Mouse (Mus musculus): ENCODE measurements around the gene Pds5b.
"Not testable (repeated sequence)": the region's sequence is repeated elsewhere in the genome, so short reads cannot be mapped to it uniquely, and the experiment has no call there.

Pds5b gene

DNA sequence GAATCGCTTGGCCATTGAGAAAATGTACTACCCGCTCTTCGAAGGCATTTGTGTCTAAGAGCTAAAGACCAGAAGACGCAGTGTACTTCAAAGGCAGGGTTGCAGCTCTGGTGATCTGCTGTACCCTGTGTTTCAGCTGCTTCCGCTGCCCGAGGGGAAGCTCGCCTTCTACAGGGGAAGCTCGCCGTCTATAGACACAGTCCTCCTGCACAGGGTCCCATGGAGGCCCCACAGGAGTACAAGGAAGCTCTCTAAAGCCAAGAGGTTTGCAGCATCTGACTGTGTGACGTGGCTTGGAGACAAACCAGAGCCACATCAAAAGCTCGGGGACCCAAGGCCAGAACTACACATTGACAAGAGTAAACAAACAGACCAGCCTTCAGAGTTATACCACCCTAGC, 167.1 kb downstream of the Pds5b start:
- CTCF ChIA-PET, result interaction anchor here (0.7 to 2.3 kb wide), 10 partner anchors 12 to 355 kb away, joined by 3 to 11 read pairs (median 3); partner anchors contain the start of gene Pds5b (in 2 of the 4)
- POLR2A ChIA-PET, result interaction anchor here in 3 of 4 experiments (0.6 to 2.8 kb wide), 27 partner anchors 8 to 758 kb away, joined by 3 to 16 read pairs (median 4); partner anchors contain the start of genes N4bp2l2 (in 1 of the 3) and Pds5b (in 1 of the 3)

DNA sequence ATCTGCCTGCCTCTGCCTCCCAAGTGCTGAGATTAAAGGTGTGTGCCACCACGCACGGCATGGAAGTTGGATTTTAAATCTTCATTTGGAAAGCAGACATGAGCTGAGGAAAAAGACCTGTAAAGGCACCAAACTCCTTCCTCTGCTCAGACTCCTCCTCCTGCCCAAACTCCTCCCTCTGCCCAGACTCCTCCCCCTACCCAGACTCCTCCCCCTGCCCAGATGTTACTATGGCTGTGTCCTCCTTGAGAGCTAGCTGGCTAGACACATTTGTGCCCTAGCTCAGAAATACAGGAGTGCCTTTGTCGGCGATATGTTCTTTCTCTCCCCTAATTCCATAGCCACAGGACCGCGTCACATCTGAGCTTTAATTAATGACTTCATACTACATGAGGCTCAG, 172.4 kb downstream of the Pds5b start:
- ChIA-PET CTCF (interaction anchor here in 1 of 4 experiments (0.6 kb wide), 1 partner anchor 984 kb away, joined by 3 read pairs; no protein-coding TSS in a partner anchor), POLR2A (interaction anchor here in 1 of 4 experiments (0.6 to 1.7 kb wide), 3 partner anchors 15 to 320 kb away, joined by 3 to 6 read pairs (median 3); no protein-coding TSS in a partner anchor)

DNA sequence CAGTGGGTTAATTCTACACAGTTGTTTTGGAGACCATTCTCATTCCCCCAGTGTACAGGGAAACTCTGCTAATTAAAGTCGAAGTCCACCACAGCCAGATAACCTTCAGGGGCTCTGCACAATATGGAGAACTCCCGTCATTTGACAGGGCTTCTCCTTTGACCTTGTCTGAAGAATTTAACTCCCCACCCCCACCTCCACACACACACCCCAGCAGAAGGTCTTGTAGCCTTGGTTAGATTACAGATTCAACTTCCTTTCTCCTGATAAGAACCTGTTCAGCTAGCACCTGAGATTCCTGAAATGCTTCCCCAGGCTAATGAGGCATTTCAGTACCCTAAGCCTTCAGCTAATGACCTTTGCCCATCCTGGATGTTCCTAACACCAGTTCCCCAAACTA, 177.3 kb downstream of the Pds5b start:
- ChIA-PET POLR2A (interaction anchor here (0.6 to 3.3 kb wide), 5 partner anchors 11 to 260 kb away, joined by 3 to 16 read pairs (median 4); no protein-coding TSS in a partner anchor), CTCF (no interaction called here)

DNA sequence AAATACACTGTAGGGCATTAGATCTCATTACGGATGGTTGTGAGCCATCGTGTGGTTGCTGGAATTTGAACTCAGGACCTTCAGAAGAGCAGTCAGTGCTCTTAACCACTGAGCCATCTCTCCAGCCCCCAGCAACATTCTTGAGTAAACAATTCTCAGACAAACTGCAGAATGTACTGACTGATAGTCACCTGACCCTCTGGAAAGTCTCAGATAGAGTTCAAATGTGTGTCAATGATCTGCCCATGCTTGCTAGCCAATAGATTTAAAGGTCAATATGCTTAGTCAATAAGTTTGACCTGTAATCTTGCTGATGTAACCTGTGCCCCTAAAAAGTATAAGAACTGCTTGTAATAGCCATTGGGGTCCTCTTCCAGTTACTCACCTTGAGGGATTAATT, 178.6 kb downstream of the Pds5b start:
- CTCF ChIA-PET, result not testable (repeated sequence)
- POLR2A ChIA-PET, result interaction anchor here in 3 of 4 experiments (0.9 to 3.3 kb wide), 3 partner anchors 12 to 13 kb away, joined by 4 to 16 read pairs (median 4); no protein-coding TSS in a partner anchor

DNA sequence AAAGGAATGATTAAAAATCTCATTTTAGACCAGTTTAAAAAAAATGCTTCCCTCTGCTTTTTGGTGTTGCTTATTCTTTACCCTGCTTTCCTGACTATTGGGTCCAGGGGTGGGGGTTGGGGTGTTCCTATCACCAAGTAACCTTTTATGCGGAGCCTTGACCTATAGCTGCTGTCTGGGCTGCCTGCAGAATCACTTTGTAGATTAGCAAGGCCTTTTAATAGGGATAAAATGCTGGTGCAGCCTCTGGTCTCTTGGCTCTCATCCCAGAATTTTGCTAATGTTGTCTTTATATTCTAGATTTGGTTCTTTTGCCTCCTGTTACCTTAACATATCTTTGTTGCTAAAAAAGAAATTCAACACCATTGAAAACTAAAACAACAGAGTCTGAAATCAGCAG, 181.0 kb downstream of the Pds5b start:
- ChIA-PET CTCF (interaction anchor here in 1 of 4 experiments (0.6 kb wide), 1 partner anchor 49 kb away, joined by 3 read pairs; no protein-coding TSS in a partner anchor), POLR2A (no interaction called here)

DNA sequence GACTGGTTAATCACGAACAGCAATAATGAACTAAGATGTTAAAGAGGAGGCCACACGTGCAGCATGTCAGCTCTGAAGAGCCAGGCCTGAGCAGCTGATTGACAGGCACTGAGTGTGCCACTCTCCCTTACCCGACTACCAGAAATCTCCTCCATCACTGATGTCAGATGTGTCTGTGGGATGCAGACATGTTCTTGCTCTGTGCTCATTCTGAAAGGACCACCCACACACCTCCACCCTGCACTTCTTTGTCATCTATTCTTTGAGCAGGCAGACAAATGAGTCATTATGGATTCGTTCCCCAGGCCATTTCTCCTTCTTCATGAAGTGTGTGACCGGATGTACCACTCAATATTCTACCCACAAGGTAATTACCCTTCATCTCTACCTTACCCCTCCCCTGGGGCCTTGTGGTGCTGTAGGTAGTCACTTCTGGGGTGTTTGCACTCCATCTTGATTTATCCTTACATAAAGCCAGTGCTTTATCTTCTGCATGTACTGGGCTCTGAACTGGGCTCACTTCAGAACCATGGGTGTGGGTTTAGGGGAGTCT, 186.2 kb downstream of the Pds5b start:
- ChIA-PET CTCF (no interaction called here), POLR2A (no interaction called here)

All from embryonic stem cell, embryonic (primary cell).